Mouse (Mus musculus): ENCODE results near the gene Serbp1.

The Serbp1 gene

GRCm38 (mm10) chr6:67300710-67301163 lies 62.8 kb downstream of the Serbp1 start:
- in situ Hi-C loops (cut with MboI), result no loop called here

GRCm38 (mm10) chr6:67301230-67301629 lies 63.3 kb downstream of the Serbp1 start:
- in situ Hi-C loops (cut with MboI), result no loop called here

- in situ Hi-C loops (cut with MboI), result no loop called here
Observed at GRCm38 (mm10) chr6:67302471-67302870, 64.5 kb downstream of the Serbp1 start.

- in situ Hi-C loops (cut with MboI), result no loop called here
Observed at GRCm38 (mm10) chr6:67303210-67303609, 65.2 kb downstream of the Serbp1 start.

GRCm38 (mm10) chr6:67308994-67309393 lies 71.0 kb downstream of the Serbp1 start:
- in situ Hi-C loops (cut with MboI), result no loop called here

GRCm38 (mm10) chr6:67309752-67310151 lies 71.8 kb downstream of the Serbp1 start:
- in situ Hi-C loops (cut with MboI), result no loop called here

GRCm38 (mm10) chr6:67314697-67315096 lies 76.7 kb downstream of the Serbp1 start:
- in situ Hi-C loops (cut with MboI), result no loop called here

GRCm38 (mm10) chr6:67317068-67317467 lies 79.1 kb downstream of the Serbp1 start:
- in situ Hi-C loops (cut with MboI), result no loop called here

GRCm38 (mm10) chr6:67317827-67318338 lies 79.9 kb downstream of the Serbp1 start:
- in situ Hi-C loops (cut with MboI), result no loop called here

- in situ Hi-C loops (cut with MboI), result no loop called here
Observed at GRCm38 (mm10) chr6:67318451-67318850, 80.5 kb downstream of the Serbp1 start.

GRCm38 (mm10) chr6:67323788-67324187 lies 85.8 kb downstream of the Serbp1 start:
- in situ Hi-C loops (cut with MboI), result no loop called here

GRCm38 (mm10) chr6:67337943-67338342 lies 100.0 kb downstream of the Serbp1 start:
- in situ Hi-C loops (cut with MboI), result no loop called here

- in situ Hi-C loops (cut with MboI), result no loop called here
Observed at GRCm38 (mm10) chr6:67339494-67339893, 101.5 kb downstream of the Serbp1 start.
